Mouse (Mus musculus) frontal cortex, adult 2 months (tissue): ENCODE measurements around the gene Pld1. TPM values are rescaled to one million over a fixed set of nuclear protein-coding genes. Genes with fewer than 3 reads are reported as not detected.

Experiments
- DNase-seq, 2 experiments: peaks; one replicate each; pipeline ENCODE4 v3.0.0; 2022; ENCODE audit warnings: low spot score in 1 of 2; ENCODE audit errors: extremely low spot score in 1 of 2
- polyA plus RNA-seq: library from polyadenylated mRNA; depleted of rRNA; stranded (reverse); fragments of >200 nt; gene quantifications from 2 replicates; pipeline ENCODE4 v1.2.3, GENCODE M21; 2012; rRNA removed

Pld1 gene
- polyA plus RNA-seq, result 5.4 and 6.9 TPM in 2 replicates

GRCm38 (mm10) chr3:27938381-27939323 is at the start of gene Pld1:
Pld1 (plus strand) TSS chr3:27938695.
- DNase-seq, result peak; percentile 33 to 48

- DNase-seq, result no peak
These were observed 42.1 kb upstream of the Pld1 start, which contains the start of gene Tmem212 for GRCm38 (mm10) chr3:27896318-27896892. Tmem212 (minus strand) TSS chr3:27896368.

GRCm38 (mm10) chr3:27898178-27898577 is 40.3 kb upstream of the Pld1 start:
- DNase-seq, result no peak

GRCm38 (mm10) chr3:27899012-27899726 is 39.3 kb upstream of the Pld1 start:
- DNase-seq, result no peak

GRCm38 (mm10) chr3:27901846-27902245 is 36.6 kb upstream of the Pld1 start:
- DNase-seq, result no peak

- DNase-seq, result no peak
These were observed 33.7 kb upstream of the Pld1 start for GRCm38 (mm10) chr3:27904659-27905330.

GRCm38 (mm10) chr3:27906647-27907209 is 31.8 kb upstream of the Pld1 start:
- no peak for DNase-seq

GRCm38 (mm10) chr3:27907301-27907700 is 31.2 kb upstream of the Pld1 start:
- no peak for DNase-seq

GRCm38 (mm10) chr3:27908316-27908715 is 30.2 kb upstream of the Pld1 start:
- no peak for DNase-seq

GRCm38 (mm10) chr3:27909016-27909415 is 29.5 kb upstream of the Pld1 start:
- DNase-seq, result no peak

- no peak for DNase-seq
These were observed 19.6 kb upstream of the Pld1 start for GRCm38 (mm10) chr3:27918656-27919436.

GRCm38 (mm10) chr3:27921268-27922020 is 17.1 kb upstream of the Pld1 start:
- DNase-seq, result no peak

GRCm38 (mm10) chr3:27924037-27924436 is 14.5 kb upstream of the Pld1 start:
- no peak for DNase-seq

- peak in 1 of 2 experiments; percentile 38 for DNase-seq
These were observed 9.3 kb upstream of the Pld1 start for GRCm38 (mm10) chr3:27929219-27929618.

GRCm38 (mm10) chr3:27932391-27932790 is 6.1 kb upstream of the Pld1 start:
- no peak for DNase-seq

- no peak for DNase-seq
These were observed 2.9 kb upstream of the Pld1 start for GRCm38 (mm10) chr3:27935644-27936043.

GRCm38 (mm10) chr3:27936731-27937130 is 1.8 kb upstream of the Pld1 start:
- no peak for DNase-seq

GRCm38 (mm10) chr3:27937144-27938110 is 1.1 kb upstream of the Pld1 start:
- no peak for DNase-seq
